Mouse (Mus musculus): Measurements from ENCODE around the gene Prdm11. TPM values are rescaled to one million over a fixed set of nuclear protein-coding genes. Genes with fewer than 3 reads are reported as not detected.

Prdm11 gene
- polyA plus RNA-seq, 1 experiment from 2014 or later = 2.4 TPM

- DNase-seq (ENCODE audit: low spot score) (peak; percentile 58), ATAC-seq (ENCODE audit: insufficient number of reproducible peaks, low FRiP score, low TSS enrichment, low read depth) (peak; percentile 58; the same call in 1 of the 2 replicates)
- no peaks in the 10 kb centered on the region for H3K9me3 ChIP-seq (ENCODE audit: control insufficient read depth, low read length)
- no peak overlapping the region; the same call in 1 of the 2 replicates for H3K27ac ChIP-seq (replicated peaks; ENCODE audit: low read depth, low read length)
- no peaks in the 10 kb centered on the region for H3K36me3 ChIP-seq (ENCODE audit: control insufficient read depth, insufficient read depth, low read length)
- WGBS = 14% methylated on average over 10 of the region's 10 CpGs
- no peak overlapping the region; the same call in 1 of the 2 replicates for H3K4me2 ChIP-seq (ENCODE audit: low read depth, severe bottlenecking)
- H3K4me1 ChIP-seq (ENCODE audit: control insufficient read depth, insufficient read depth, low read length) = peaks cover 20% of the 10 kb centered on the region
- no peak overlapping the region for H3K9ac ChIP-seq (ENCODE audit: low read length)
- H3K27me3 ChIP-seq (ENCODE audit: control insufficient read depth, insufficient read depth, low read length) = no peaks in the 10 kb centered on the region
- no peak overlapping the region for H3K4me3 ChIP-seq (ENCODE audit: low read depth, low read length)
Observed at GRCm38 (mm10) chr2:92934312-92934982, 111.5 kb downstream of the Prdm11 start.

GRCm38 (mm10) chr2:92933379-92933778, 112.6 kb downstream of the Prdm11 start:
- Histone ChIP-seq H3K9me3 (ENCODE audit: control insufficient read depth, low read length) (no peaks in the 10 kb centered on the region), H3K4me3 (ENCODE audit: low read depth, low read length) (no peak overlapping the region), H3K9ac (ENCODE audit: low read length) (no peak overlapping the region), H3K4me1 (ENCODE audit: control insufficient read depth, insufficient read depth, low read length) (peaks cover 20% of the 10 kb centered on the region), H3K27ac (replicated peaks; ENCODE audit: low read depth, low read length) (no peak overlapping the region), H3K4me2 (ENCODE audit: low read depth, severe bottlenecking) (no peak overlapping the region), H3K36me3 (ENCODE audit: control insufficient read depth, insufficient read depth, low read length) (no peaks in the 10 kb centered on the region), H3K27me3 (ENCODE audit: control insufficient read depth, insufficient read depth, low read length) (no peaks in the 10 kb centered on the region)
- ATAC-seq (ENCODE audit: insufficient number of reproducible peaks, low FRiP score, low TSS enrichment, low read depth) (no peak), DNase-seq (ENCODE audit: low spot score) (no peak)
- 93% methylated on average over 6 of the region's 6 CpGs for WGBS

DNA sequence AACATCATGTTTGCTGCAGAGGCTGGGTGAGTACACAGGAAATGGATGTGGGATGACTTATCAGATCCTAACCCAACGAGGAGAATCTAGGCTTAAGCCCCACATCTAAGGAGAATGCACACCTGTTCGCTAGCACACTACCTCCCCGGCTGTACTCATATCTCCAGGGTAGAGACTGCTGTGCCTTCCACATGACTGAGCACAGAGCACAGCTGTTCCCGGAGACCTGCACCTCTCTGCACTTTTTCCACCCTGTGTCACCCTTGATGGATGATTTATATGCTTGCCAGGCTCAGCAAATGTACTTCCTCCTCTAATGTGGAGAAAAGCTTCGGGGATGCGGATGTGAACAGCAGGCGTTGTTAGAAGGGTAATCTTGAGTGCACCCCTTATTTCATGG, 114.9 kb downstream of the Prdm11 start:
- Histone ChIP-seq H3K4me1 (ENCODE audit: control insufficient read depth, insufficient read depth, low read length) (peaks cover 16% of the 10 kb centered on the region), H3K36me3 (ENCODE audit: control insufficient read depth, insufficient read depth, low read length) (no peaks in the 10 kb centered on the region), H3K27me3 (ENCODE audit: control insufficient read depth, insufficient read depth, low read length) (no peaks in the 10 kb centered on the region), H3K9me3 (ENCODE audit: control insufficient read depth, low read length) (no peaks in the 10 kb centered on the region), H3K27ac (replicated peaks; ENCODE audit: low read depth, low read length) (no peak overlapping the region), H3K4me2 (ENCODE audit: low read depth, severe bottlenecking) (no peak overlapping the region), H3K4me3 (ENCODE audit: low read depth, low read length) (no peak overlapping the region), H3K9ac (ENCODE audit: low read length) (no peak overlapping the region)
- ATAC-seq (ENCODE audit: insufficient number of reproducible peaks, low FRiP score, low TSS enrichment, low read depth) (no peak), DNase-seq (ENCODE audit: low spot score) (no peak)
- 72% methylated on average over 7 of the region's 7 CpGs for WGBS

DNA sequence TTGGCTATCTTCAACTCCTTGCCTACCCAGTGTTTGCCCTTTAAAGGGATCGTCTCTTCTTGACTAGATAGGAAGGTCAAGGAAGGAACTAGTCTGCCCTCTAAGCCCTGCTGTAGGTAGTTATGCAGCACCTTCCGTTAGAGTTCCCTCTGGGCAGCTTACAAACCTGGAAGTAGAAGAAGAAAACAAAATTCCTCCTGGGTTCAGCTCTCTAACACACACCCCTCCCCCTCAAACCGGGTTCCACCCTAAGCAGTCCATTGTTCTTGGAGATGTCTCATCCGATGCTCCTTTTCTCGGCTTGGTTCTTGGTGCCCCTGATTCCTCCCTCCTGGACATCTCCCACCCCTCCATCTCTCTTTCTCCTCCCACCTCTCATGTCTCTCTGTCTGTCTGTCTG, 116.3 kb downstream of the Prdm11 start:
- Histone ChIP-seq H3K9ac (ENCODE audit: low read length) (no peak overlapping the region), H3K27ac (replicated peaks; ENCODE audit: low read depth, low read length) (no peak overlapping the region), H3K4me2 (ENCODE audit: low read depth, severe bottlenecking) (no peak overlapping the region), H3K4me3 (ENCODE audit: low read depth, low read length) (no peak overlapping the region), H3K36me3 (ENCODE audit: control insufficient read depth, insufficient read depth, low read length) (no peaks in the 10 kb centered on the region), H3K27me3 (ENCODE audit: control insufficient read depth, insufficient read depth, low read length) (no peaks in the 10 kb centered on the region), H3K4me1 (ENCODE audit: control insufficient read depth, insufficient read depth, low read length) (peaks cover 7% of the 10 kb centered on the region), H3K9me3 (ENCODE audit: control insufficient read depth, low read length) (no peaks in the 10 kb centered on the region)
- 72% methylated on average over 5 of the region's 5 CpGs for WGBS
- ATAC-seq (ENCODE audit: insufficient number of reproducible peaks, low FRiP score, low TSS enrichment, low read depth) = no peak
- DNase-seq (ENCODE audit: low spot score) = no peak

DNA sequence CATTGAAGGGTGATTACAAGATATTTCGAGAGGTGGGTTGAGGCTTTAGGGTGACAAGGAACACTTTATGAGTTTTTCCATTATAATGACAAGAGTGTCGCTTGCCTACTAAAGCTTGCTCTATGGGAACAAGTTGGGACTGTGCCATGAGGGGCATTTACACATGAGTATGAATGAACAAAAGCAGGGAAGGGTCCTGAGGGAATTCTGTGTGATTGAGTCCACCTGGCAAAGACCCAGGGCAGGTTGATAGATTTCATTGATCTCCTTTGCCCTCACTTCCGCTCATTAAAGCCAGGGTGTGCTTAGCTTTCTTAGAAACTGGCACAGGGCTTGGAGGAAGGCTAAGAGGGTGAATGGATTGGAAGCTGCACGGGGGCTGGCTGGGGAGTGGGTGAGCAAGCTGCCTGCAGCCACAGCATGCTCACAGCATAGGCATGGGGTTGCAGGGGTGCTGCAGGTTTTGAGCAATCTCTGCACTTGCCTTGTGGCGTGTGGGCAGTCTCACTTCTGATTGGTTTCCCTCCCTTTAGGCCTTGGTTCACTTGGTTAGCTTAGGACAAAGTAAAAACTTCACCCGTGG, 121.2 kb downstream of the Prdm11 start:
- no peak overlapping the region for H3K27ac ChIP-seq (replicated peaks; ENCODE audit: low read depth, low read length)
- no peaks in the 10 kb centered on the region; the same call in 1 of the 2 replicates for H3K9me3 ChIP-seq (ENCODE audit: control insufficient read depth, low read length)
- WGBS = 70% methylated on average over 6 of the region's 6 CpGs
- H3K9ac ChIP-seq (ENCODE audit: low read length) = no peak overlapping the region
- H3K4me1 ChIP-seq (ENCODE audit: control insufficient read depth, insufficient read depth, low read length) = 0 out of 2 replicates have a peak, but pooled peaks cover 3% of the 10 kb centered on the region
- H3K27me3 ChIP-seq (ENCODE audit: control insufficient read depth, insufficient read depth, low read length) = no peaks in the 10 kb centered on the region
- H3K4me2 ChIP-seq (ENCODE audit: low read depth, severe bottlenecking) = no peak overlapping the region
- no peak for DNase-seq (ENCODE audit: low spot score)
- no peaks in the 10 kb centered on the region for H3K36me3 ChIP-seq (ENCODE audit: control insufficient read depth, insufficient read depth, low read length)
- no peak overlapping the region for H3K4me3 ChIP-seq (ENCODE audit: low read depth, low read length)
- ATAC-seq (ENCODE audit: insufficient number of reproducible peaks, low FRiP score, low TSS enrichment, low read depth) = no peak

- no peak overlapping the region for H3K4me3 ChIP-seq (ENCODE audit: low read depth, low read length)
- no peak for DNase-seq (ENCODE audit: low spot score)
- peaks cover 16% of the 10 kb centered on the region for H3K4me1 ChIP-seq (ENCODE audit: control insufficient read depth, insufficient read depth, low read length)
- no peaks in the 10 kb centered on the region for H3K36me3 ChIP-seq (ENCODE audit: control insufficient read depth, insufficient read depth, low read length)
- H3K27ac ChIP-seq (replicated peaks; ENCODE audit: low read depth, low read length) = no peak overlapping the region
- H3K9ac ChIP-seq (ENCODE audit: low read length) = no peak overlapping the region
- 0 out of 2 replicates have a peak, but pooled peaks cover 2% of the 10 kb centered on the region for H3K27me3 ChIP-seq (ENCODE audit: control insufficient read depth, insufficient read depth, low read length)
- no peaks in the 10 kb centered on the region; the same call in 1 of the 2 replicates for H3K9me3 ChIP-seq (ENCODE audit: control insufficient read depth, low read length)
- no peak overlapping the region for H3K4me2 ChIP-seq (ENCODE audit: low read depth, severe bottlenecking)
- WGBS = 83% methylated on average over 4 of the region's 4 CpGs
- ATAC-seq (ENCODE audit: insufficient number of reproducible peaks, low FRiP score, low TSS enrichment, low read depth) = no peak
Observed at GRCm38 (mm10) chr2:92920709-92921108, 125.3 kb downstream of the Prdm11 start.

DNA sequence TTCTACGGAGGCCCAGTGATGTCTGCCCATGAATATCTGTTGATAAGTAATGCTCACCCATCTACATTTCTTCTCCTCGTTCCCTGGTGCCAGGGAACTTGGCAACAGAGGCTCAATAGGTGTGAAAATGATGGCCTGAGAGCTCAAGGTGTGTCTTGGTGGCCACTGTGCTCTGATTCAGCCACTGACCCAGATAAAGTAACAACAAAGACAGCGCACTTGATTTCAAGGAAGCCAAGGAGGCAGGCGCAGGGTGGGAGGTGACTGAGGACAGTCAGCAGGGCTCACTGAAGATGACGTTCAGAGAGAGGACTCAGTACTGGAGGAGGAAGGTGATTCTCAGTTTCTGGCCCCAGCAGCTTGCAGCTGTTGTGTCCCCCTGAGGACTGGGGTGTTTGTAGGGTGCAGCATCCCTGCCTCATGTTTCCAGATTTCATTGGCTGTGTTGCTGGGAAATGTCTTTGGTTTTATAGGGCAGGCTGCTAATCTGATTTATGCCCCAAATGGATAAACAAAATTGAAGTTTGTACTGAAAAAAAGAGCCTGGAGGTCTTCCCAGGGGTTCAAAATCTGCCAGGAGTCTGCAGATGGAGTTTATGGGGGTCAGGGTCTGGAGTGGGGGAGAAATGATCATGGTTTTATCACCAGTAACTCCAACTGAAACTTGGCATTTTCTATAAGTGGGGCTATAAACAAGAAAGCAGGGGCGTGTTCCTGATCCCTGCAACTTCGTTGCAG, 128.4 kb downstream of the Prdm11 start:
- ATAC-seq (ENCODE audit: insufficient number of reproducible peaks, low FRiP score, low TSS enrichment, low read depth) = no peak; the same call in 1 of the 2 replicates
- WGBS = 34% methylated on average over 7 of the region's 7 CpGs
- no peak overlapping the region for H3K4me2 ChIP-seq (ENCODE audit: low read depth, severe bottlenecking)

More for the DNA sequence above, 128.4 kb downstream of the Prdm11 start:
- H3K4me3 ChIP-seq (ENCODE audit: low read depth, low read length) = no peak overlapping the region
- H3K9ac ChIP-seq (ENCODE audit: low read length) = no peak overlapping the region
- no peak for DNase-seq (ENCODE audit: low spot score)
- H3K9me3 ChIP-seq (ENCODE audit: control insufficient read depth, low read length) = no peaks in the 10 kb centered on the region; the same call in 1 of the 2 replicates
- no peak overlapping the region for H3K27ac ChIP-seq (replicated peaks; ENCODE audit: low read depth, low read length)
- peaks cover 39% of the 10 kb centered on the region for H3K4me1 ChIP-seq (ENCODE audit: control insufficient read depth, insufficient read depth, low read length)
- peaks cover 22% of the 10 kb centered on the region for H3K27me3 ChIP-seq (ENCODE audit: control insufficient read depth, insufficient read depth, low read length)
- H3K36me3 ChIP-seq (ENCODE audit: control insufficient read depth, insufficient read depth, low read length) = no peaks in the 10 kb centered on the region

All from limb, embryonic 11.5 days (tissue).